Mouse (Mus musculus) 3134 (cell line): ENCODE data around the gene Dgka.

Experiments used
- DNase-seq: peaks from one replicate; pipeline ENCODE4 v3.0.0-alpha.2; 2011; ENCODE audit warnings: low spot score; ENCODE audit not compliant: insufficient read length; ENCODE audit errors: extremely low read depth

Gene Dgka

GRCm38 (mm10) chr10:128673763-128674468 lies 70.7 kb downstream of the Dgka start, which contains the start of gene Suox:
Gene Suox, minus strand, starts transcription at chr10:128674073.
- peak; percentile 84 for DNase-seq

- DNase-seq, result no peak
Measured at GRCm38 (mm10) chr10:128671148-128671547, 73.5 kb downstream of the Dgka start.
